ENCODE assay signal across 11 mouse cellular contexts in the genomic region with DNA sequence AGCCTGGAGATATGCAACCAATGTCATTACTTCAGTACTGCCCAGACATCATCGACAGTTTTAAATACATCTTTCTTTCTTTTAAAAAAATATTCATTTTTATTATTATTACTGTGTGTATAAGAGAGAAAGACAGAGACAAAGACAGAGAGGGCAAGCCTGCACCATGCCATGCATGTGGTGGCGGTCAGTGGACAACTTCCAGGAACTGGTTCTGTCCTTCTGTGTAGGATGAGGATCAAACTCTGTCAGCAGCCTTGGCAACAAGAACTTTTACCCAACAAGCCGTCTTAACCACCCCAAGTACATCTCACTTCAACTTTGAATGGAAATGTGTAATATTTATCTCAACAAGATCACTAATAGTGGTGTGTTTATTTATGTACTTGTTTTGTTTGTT. TPM values are rescaled to one million over a fixed set of nuclear protein-coding genes. Genes with fewer than 3 reads are reported as not detected.
DNase-seq lines count a peak whose midpoint lies in the region; ATAC-seq lines count a peak whose summit lies in the region.
"Had no signal": no experiment of that assay in that cellular context is flagged by ENCODE, and none has a peak within 500 bp of the region (broad histone marks: within the 10 kb centered on the region; RNA-seq: fewer than 3 reads in every experiment).

No protein-coding gene starts in this region.

- no peak overlapping the region for H3K9ac ChIP-seq in kidney, embryonic 14.5 days (ENCODE audit: low read depth, low read length)
- H3K9ac ChIP-seq in midbrain, embryonic 15.5 days: no peak overlapping the region
- H3K9ac ChIP-seq in midbrain, embryonic 11.5 days (ENCODE audit: low read length): no peak overlapping the region
- no peak overlapping the region for H3K9ac ChIP-seq in intestine, embryonic 14.5 days (ENCODE audit: low read length)
- H3K9ac ChIP-seq in stomach, embryonic 16.5 days (ENCODE audit: low read length): peak overlapping the region; percentile 69; the same call in 1 of the 2 replicates
- H3K9ac ChIP-seq: midbrain, embryonic 12.5 days had no signal

- no peaks in the 10 kb centered on the region for H3K36me3 ChIP-seq in kidney, embryonic 14.5 days (ENCODE audit: control insufficient read depth, insufficient read depth, low read length)
- no peaks in the 10 kb centered on the region for H3K36me3 ChIP-seq in midbrain, embryonic 15.5 days (replicated peaks)
- no peaks in the 10 kb centered on the region for H3K36me3 ChIP-seq in midbrain, embryonic 11.5 days (ENCODE audit: control insufficient read depth, insufficient read depth, low read length)
- H3K36me3 ChIP-seq in intestine, embryonic 14.5 days (ENCODE audit: control insufficient read depth, insufficient read depth, low read length): no peaks in the 10 kb centered on the region
- no peaks in the 10 kb centered on the region for H3K36me3 ChIP-seq in stomach, embryonic 16.5 days (ENCODE audit: control insufficient read depth, insufficient read depth, low read length)
- H3K36me3 ChIP-seq: forebrain, embryonic 10.5 days; G1E; midbrain, embryonic 12.5 days had no signal

- DNase-seq in kidney, adult 11 months: no peak
- no peak for DNase-seq in midbrain, embryonic 11.5 days (ENCODE audit: low spot score, missing footprints)
- DNase-seq in intestine, embryonic 14.5 days (ENCODE audit: low spot score): no peak
- no peak for DNase-seq in ovary, postnatal 36 days (ENCODE audit: low spot score)

- peak overlapping the region; percentile 78; the same call in 1 of the 2 replicates for H3K4me2 ChIP-seq in kidney, embryonic 14.5 days (replicated peaks; ENCODE audit: low read depth, low read length)
- peak overlapping the region; percentile 77; the same call in 1 of the 2 replicates for H3K4me2 ChIP-seq in midbrain, embryonic 15.5 days
- no peak overlapping the region for H3K4me2 ChIP-seq in midbrain, embryonic 11.5 days
- H3K4me2 ChIP-seq in intestine, embryonic 14.5 days (ENCODE audit: low read length): peak overlapping the region; percentile 61
- H3K4me2 ChIP-seq in stomach, embryonic 16.5 days (ENCODE audit: low read depth, low read length): peak overlapping the region; percentile 61

- H3K4me1 ChIP-seq in kidney, embryonic 14.5 days (ENCODE audit: control insufficient read depth, insufficient read depth, low read length): no peaks in the 10 kb centered on the region
- H3K4me1 ChIP-seq in midbrain, embryonic 15.5 days: 0 out of 2 replicates have a peak, but pooled peaks cover 3% of the 10 kb centered on the region
- no peaks in the 10 kb centered on the region; the same call in 1 of the 2 replicates for H3K4me1 ChIP-seq in midbrain, embryonic 11.5 days (ENCODE audit: control insufficient read depth, insufficient read depth, low read length)
- no peaks in the 10 kb centered on the region for H3K4me1 ChIP-seq in intestine, embryonic 14.5 days (replicated peaks; ENCODE audit: control insufficient read depth, insufficient read depth, low read length)
- H3K4me1 ChIP-seq in stomach, embryonic 16.5 days (ENCODE audit: control insufficient read depth, insufficient read depth, low read length): no peaks in the 10 kb centered on the region

- no peak for ATAC-seq in kidney, embryonic 14.5 days (ENCODE audit: low FRiP score, low TSS enrichment)
- ATAC-seq in midbrain, embryonic 15.5 days (replicated peaks): no peak
- no peak for ATAC-seq in midbrain, embryonic 11.5 days (ENCODE audit: low FRiP score)
- no peak for ATAC-seq in intestine, embryonic 14.5 days (replicated peaks; ENCODE audit: low FRiP score, low TSS enrichment, low read depth)
- no peak for ATAC-seq in stomach, embryonic 16.5 days (ENCODE audit: insufficient read depth, low FRiP score)
- ATAC-seq: inflammation-experienced regulatory T-cells, adult 6 months had no signal

- H3K27ac ChIP-seq in kidney, embryonic 14.5 days (ENCODE audit: low read depth, low read length): no peak overlapping the region
- no peak overlapping the region for H3K27ac ChIP-seq in midbrain, embryonic 15.5 days
- no peak overlapping the region for H3K27ac ChIP-seq in midbrain, embryonic 11.5 days (ENCODE audit: low read depth, low read length)
- H3K27ac ChIP-seq in intestine, embryonic 14.5 days (ENCODE audit: low read depth): no peak overlapping the region
- peak overlapping the region; percentile 91 for H3K27ac ChIP-seq in stomach, embryonic 16.5 days (ENCODE audit: low read length)
- H3K27ac ChIP-seq: forebrain, embryonic 10.5 days; midbrain, embryonic 12.5 days had no signal

- H3K4me3 ChIP-seq in kidney, embryonic 14.5 days (ENCODE audit: low read length): no peak overlapping the region
- no peak overlapping the region for H3K4me3 ChIP-seq in midbrain, embryonic 15.5 days
- no peak overlapping the region for H3K4me3 ChIP-seq in midbrain, embryonic 11.5 days (ENCODE audit: low read depth, low read length)
- peak overlapping the region; percentile 38 for H3K4me3 ChIP-seq in intestine, embryonic 14.5 days (ENCODE audit: low read depth, low read length)
- H3K4me3 ChIP-seq in stomach, embryonic 16.5 days (replicated peaks; ENCODE audit: low read length): peak overlapping the region; percentile 55

- H3K27me3 ChIP-seq in kidney, embryonic 14.5 days (ENCODE audit: control insufficient read depth, insufficient read depth, low read length): peaks cover 9% of the 10 kb centered on the region; the same call in 1 of the 2 replicates
- H3K27me3 ChIP-seq in midbrain, embryonic 15.5 days (replicated peaks): no peaks in the 10 kb centered on the region
- peaks cover 5% of the 10 kb centered on the region; the same call in 1 of the 2 replicates for H3K27me3 ChIP-seq in midbrain, embryonic 11.5 days (ENCODE audit: control insufficient read depth, insufficient read depth, low read length)
- no peaks in the 10 kb centered on the region for H3K27me3 ChIP-seq in intestine, embryonic 14.5 days (replicated peaks; ENCODE audit: control insufficient read depth, insufficient read depth, low read length)
- H3K27me3 ChIP-seq in stomach, embryonic 16.5 days (ENCODE audit: control insufficient read depth, insufficient read depth, low read length): no peaks in the 10 kb centered on the region

- 83% methylated on average over 3 of the region's 3 CpGs for WGBS in kidney, embryonic 14.5 days
- 86% methylated on average over 3 of the region's 3 CpGs for WGBS in midbrain, embryonic 15.5 days
- 91% methylated on average over 3 of the region's 3 CpGs for WGBS in midbrain, embryonic 11.5 days
- 70% methylated on average over 3 of the region's 3 CpGs for WGBS in intestine, embryonic 14.5 days
- 67% methylated on average over 3 of the region's 3 CpGs for WGBS in stomach, embryonic 16.5 days

- no peaks in the 10 kb centered on the region for H3K9me3 ChIP-seq in kidney, embryonic 14.5 days (ENCODE audit: control insufficient read depth, low read length)
- no peaks in the 10 kb centered on the region for H3K9me3 ChIP-seq in midbrain, embryonic 15.5 days
- H3K9me3 ChIP-seq in midbrain, embryonic 11.5 days (ENCODE audit: control insufficient read depth, low read length): no peaks in the 10 kb centered on the region
- no peaks in the 10 kb centered on the region for H3K9me3 ChIP-seq in intestine, embryonic 14.5 days (ENCODE audit: control insufficient read depth, low read length)
- H3K9me3 ChIP-seq in stomach, embryonic 16.5 days (replicated peaks; ENCODE audit: control insufficient read depth, low read length): no peaks in the 10 kb centered on the region
- H3K9me3 ChIP-seq: forebrain, embryonic 10.5 days; G1E; midbrain, embryonic 12.5 days had no signal

RNA-seq across cellular contexts. Expression of a gene that starts 40.5 kb away (rescaled TPM):
- 1.1 and 2.1 TPM in 2 replicates for polyA plus RNA-seq in kidney, embryonic 14.5 days (2014; fragmentation: Nextera tagmentation; extraction: Ambion mirVana)
- polyA plus RNA-seq in midbrain, embryonic 15.5 days (2015; fragmentation: Nextera tagmentation; extraction: Ambion mirVana): 0.23 and 0.35 TPM in 2 replicates
- polyA plus RNA-seq in midbrain, embryonic 11.5 days (2014; fragmentation: Nextera tagmentation; extraction: Ambion mirVana): 0.70 TPM in 2 replicates
- 4.9 and 6.2 TPM in 2 replicates for polyA plus RNA-seq in intestine, embryonic 14.5 days (2014; fragmentation: Nextera tagmentation; extraction: Ambion mirVana)
- 9.1 and 9.9 TPM in 2 replicates for polyA plus RNA-seq in stomach, embryonic 16.5 days (2015; fragmentation: Nextera tagmentation; extraction: Ambion mirVana)
- polyA plus RNA-seq: G1E had no signal

RNA-seq across cellular contexts. Expression of a gene that starts 41.8 kb away (rescaled TPM):
- polyA plus RNA-seq in kidney, embryonic 14.5 days (2014; fragmentation: Nextera tagmentation; extraction: Ambion mirVana): 15.5 and 25.3 TPM in 2 replicates
- polyA plus RNA-seq in midbrain, embryonic 15.5 days (2015; fragmentation: Nextera tagmentation; extraction: Ambion mirVana): 5.8 and 6.6 TPM in 2 replicates
- 11.0 and 12.9 TPM in 2 replicates for polyA plus RNA-seq in midbrain, embryonic 11.5 days (2014; fragmentation: Nextera tagmentation; extraction: Ambion mirVana)
- 27.3 and 31.3 TPM in 2 replicates for polyA plus RNA-seq in intestine, embryonic 14.5 days (2014; fragmentation: Nextera tagmentation; extraction: Ambion mirVana)
- polyA plus RNA-seq in stomach, embryonic 16.5 days (2015; fragmentation: Nextera tagmentation; extraction: Ambion mirVana): 33.5 and 33.7 TPM in 2 replicates
- polyA plus RNA-seq: G1E had no signal

Comparison
In these comparisons a context has a peak if more than half of its experiments do, and no peak if none do; other contexts are left out.
1. H3K4me3 ChIP-seq: peak in intestine, embryonic 14.5 days (single experiment) and stomach, embryonic 16.5 days (single experiment); none in kidney, embryonic 14.5 days (single experiment), midbrain, embryonic 15.5 days (single experiment) and midbrain, embryonic 11.5 days (single experiment).